Mouse (Mus musculus) hematopoietic stem cell, adult 5-6 weeks (primary cell): ENCODE measurements at regions not wholly inside any gene's neighbourhood (a gene's known extent, or its start where the extent isn't known, plus 50 kb on each side); places are given as distances from the start of the nearest gene placed in this dataset.

ENCODE experiments used
- ATAC-seq, 2 experiments: fragments of 125-278 bp in 1 of 2; replicated peaks in 1 of 2; 2 replicates each; pipeline ENCODE4 v1.8.0; 2016 to 2017; ENCODE audit warnings: inconsistent platforms in 2 of 2, mild to moderate bottlenecking in 2 of 2, moderate number of reproducible peaks in 2 of 2, low read depth in 1 of 2, moderate TSS enrichment in 1 of 2; ENCODE audit not compliant: low FRiP score in 2 of 2, poor library complexity in 2 of 2, severe bottlenecking in 2 of 2, insufficient read depth in 1 of 2, low TSS enrichment in 1 of 2

GRCm38 (mm10) chr5:106036176-106036575 is 159.8 kb downstream of the Zfp326 start:
- ATAC-seq, result no peak

- ATAC-seq, result no peak
Observed at GRCm38 (mm10) chr5:106032956-106033355, 156.6 kb downstream of the Zfp326 start.

- no peak for ATAC-seq
Observed at GRCm38 (mm10) chr5:106026861-106027260, 150.5 kb downstream of the Zfp326 start.

- ATAC-seq, result no peak
Observed at GRCm38 (mm10) chr5:106004292-106004917, 128.0 kb downstream of the Zfp326 start.

GRCm38 (mm10) chr5:106003321-106004291 is 127.2 kb downstream of the Zfp326 start:
- no peak for ATAC-seq

GRCm38 (mm10) chr5:106002330-106002729 is 126.0 kb downstream of the Zfp326 start:
- no peak for ATAC-seq

- no peak for ATAC-seq
Observed at GRCm38 (mm10) chr5:105994218-105994617, 117.9 kb downstream of the Zfp326 start.

- no peak for ATAC-seq
Observed at GRCm38 (mm10) chr5:105993066-105993760, 116.8 kb downstream of the Zfp326 start.

GRCm38 (mm10) chr5:105990777-105991176 is 114.4 kb downstream of the Zfp326 start:
- no peak for ATAC-seq

GRCm38 (mm10) chr5:105986401-105986800 is 110.0 kb downstream of the Zfp326 start:
- no peak for ATAC-seq

- ATAC-seq, result no peak
Observed at GRCm38 (mm10) chr5:105983131-105983530, 106.8 kb downstream of the Zfp326 start.

- ATAC-seq, result no peak
Observed at GRCm38 (mm10) chr5:105976746-105977145, 100.4 kb downstream of the Zfp326 start.

GRCm38 (mm10) chr5:105976076-105976475 is 99.7 kb downstream of the Zfp326 start:
- ATAC-seq, result no peak

GRCm38 (mm10) chr5:105975275-105976011 is 99.1 kb downstream of the Zfp326 start:
- ATAC-seq, result 0 out of 4 replicates have a peak, but pooled peaks of 1 of the 2 experiments have one; percentile 17

- no peak for ATAC-seq
Observed at GRCm38 (mm10) chr5:105974576-105975177, 98.3 kb downstream of the Zfp326 start.
